Mouse (Mus musculus) heart, embryonic 13.5 days (tissue): ENCODE measurements at regions not wholly inside any gene's neighbourhood (a gene's known extent, or its start where the extent isn't known, plus 50 kb on each side); places are given as distances from the start of the nearest gene placed in this dataset. TPM values are rescaled to one million over a fixed set of nuclear protein-coding genes. Genes with fewer than 3 reads are reported as not detected.
A peak's percentile ranks its signal among the peaks of the same experiment; 100 is the strongest.
"Not testable (repeated sequence)": the region's sequence is repeated elsewhere in the genome, so short reads cannot be mapped to it uniquely, and the experiment has no call there.

Source experiments
- ATAC-seq: fragments of 200-750 bp; cut with Nextera tagmentation; 2 replicates; pipeline ENCODE4 v1.8.0; 2017; ENCODE audit warnings: moderate TSS enrichment; ENCODE audit not compliant: insufficient number of reproducible peaks, low FRiP score, low TSS enrichment; ENCODE audit errors: extremely low read depth
- H3K27ac ChIP-seq: fragments of 300-500 bp; sonication (generic); replicated peaks from 2 replicates; pipeline ENCODE4 v1.5.1; 2015; ENCODE audit warnings: moderate library complexity, mild to moderate bottlenecking, inconsistent platforms
- H3K27me3 ChIP-seq: fragments of 300-500 bp; sonication (generic); replicated peaks from 2 replicates; pipeline ENCODE4 v1.6.1; 2015; ENCODE audit warnings: mild to moderate bottlenecking, inconsistent platforms
- H3K36me3 ChIP-seq: fragments of 300-500 bp; sonication (generic); 2 replicates; pipeline ENCODE4 v1.6.1; 2015; ENCODE audit warnings: mild to moderate bottlenecking, inconsistent platforms
- H3K4me1 ChIP-seq: fragments of 300-500 bp; sonication (generic); 2 replicates; pipeline ENCODE4 v1.6.1; 2015; ENCODE audit warnings: inconsistent platforms
- H3K4me2 ChIP-seq: fragments of 300-500 bp; sonication (generic); 2 replicates; pipeline ENCODE4 v1.6.1; 2015; ENCODE audit warnings: inconsistent platforms, mild to moderate bottlenecking, moderate library complexity
- H3K4me3 ChIP-seq: fragments of 300-500 bp; sonication (generic); 2 replicates; pipeline ENCODE4 v1.5.1; 2015; ENCODE audit warnings: moderate library complexity, mild to moderate bottlenecking, inconsistent platforms
- H3K9ac ChIP-seq: fragments of 300-500 bp; sonication (generic); 2 replicates; pipeline ENCODE4 v1.6.1; 2015; ENCODE audit warnings: inconsistent platforms, mild to moderate bottlenecking, moderate library complexity
- H3K9me3 ChIP-seq: fragments of 300-500 bp; sonication (generic); 2 replicates; pipeline ENCODE4 v1.6.1; 2016; ENCODE audit warnings: inconsistent platforms
- WGBS: fragments of 180-500 bp; shearing (Covaris S2); methylation state at CpG from one replicate; pipeline ENCODE4 v1.1.7; 2015; ENCODE audit warnings: mixed read lengths; 5-methylcytosine and 5-hydroxymethylcytosine counted together
- microRNA counts: library from miRNA; unstranded; fragments of <30 nt; microRNA quantifications from one replicate; lab custom pipeline; 2016
- microRNA-seq: library from miRNA; unstranded; fragments of <30 nt; microRNA quantifications from one replicate; pipeline ENCODE4, GENCODE M21; 2016

DNA sequence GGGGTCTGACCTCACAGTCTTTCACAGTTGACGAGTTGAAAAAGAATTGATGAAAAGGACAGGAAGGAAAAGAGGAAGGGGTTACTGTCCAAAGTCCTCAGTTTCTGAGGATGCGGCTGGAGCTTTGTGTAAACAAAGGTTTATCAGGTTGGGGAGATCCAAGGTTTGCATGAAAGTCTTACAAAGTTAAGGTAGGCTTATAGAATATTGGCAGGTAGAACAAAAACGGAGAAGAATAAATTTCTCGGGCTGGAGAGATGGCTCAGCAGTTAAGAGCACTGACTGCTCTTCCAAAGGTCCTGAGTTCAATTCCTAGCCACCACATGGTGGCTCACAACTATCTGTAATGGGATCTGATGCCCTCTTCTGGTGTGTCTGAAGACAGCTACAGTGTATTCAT is 60.9 kb upstream of the Acpp start:
- ATAC-seq, H3K9me3 ChIP-seq, H3K36me3 ChIP-seq, H3K27me3 ChIP-seq, H3K27ac ChIP-seq, H3K4me1 ChIP-seq, H3K4me2 ChIP-seq, H3K9ac ChIP-seq, H3K4me3 ChIP-seq: not testable (repeated sequence)
- 65% methylated on average over 4 of the region's 4 CpGs for WGBS

DNA sequence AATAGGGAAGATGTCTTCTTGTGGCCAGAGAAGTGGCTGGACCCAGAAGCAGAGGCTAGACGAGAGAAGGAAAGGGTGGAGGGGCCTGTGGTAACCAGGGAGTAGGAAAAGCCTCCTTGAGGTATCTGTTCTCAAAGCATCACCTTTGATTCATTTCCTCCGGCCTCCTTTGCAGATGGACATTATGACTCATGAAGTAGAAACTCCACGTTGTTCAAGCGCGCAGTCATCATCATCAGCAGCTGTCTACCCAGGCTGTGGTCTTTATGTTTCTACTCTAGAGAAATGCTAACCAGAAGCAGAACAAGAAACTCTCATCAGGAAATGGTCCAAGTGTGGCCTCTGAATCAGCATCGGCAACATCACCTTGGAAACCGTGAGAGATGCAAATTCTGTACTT is 50.3 kb upstream of the Acpp start:
- H3K9me3 ChIP-seq = no peaks in the 10 kb centered on the region
- H3K9ac ChIP-seq = no peak overlapping the region
- no peaks in the 10 kb centered on the region for H3K27me3 ChIP-seq
- no peak overlapping the region for H3K4me3 ChIP-seq
- WGBS = 81% methylated on average over 7 of the region's 7 CpGs
- H3K27ac ChIP-seq = no peak overlapping the region
- no peak for ATAC-seq
- no peak overlapping the region for H3K4me2 ChIP-seq
- H3K36me3 ChIP-seq = no peaks in the 10 kb centered on the region
- H3K4me1 ChIP-seq = no peaks in the 10 kb centered on the region

MicroRNAs in the stretch of these regions (microRNA counts, 519-probe panel; counts per million panel counts)
- microRNA mmu-miR-2136 (lab: Ali Mortazavi, UCI) = 209 counts per million, percentile 61 among the panel's probes with 10 or more counts

Small RNAs in the stretch of these regions (microRNA-seq; reads per million reads assigned to microRNA genes)
- not detected for gene Mir2136
